Mouse (Mus musculus) adrenal gland, adult 18-20 months (tissue): ENCODE data around the gene Zfp324. TPM values are rescaled to one million over a fixed set of nuclear protein-coding genes. Genes with fewer than 3 reads are reported as not detected.
"Not testable (repeated sequence)": the region's sequence is repeated elsewhere in the genome, so short reads cannot be mapped to it uniquely, and the experiment has no call there.

Source experiments
- DNase-seq, 2 experiments: peaks; one replicate each; pipeline ENCODE4 v3.0.0; 2021 to 2022; ENCODE audit warnings: low spot score in 2 of 2
- long read RNA-seq, 2 experiments: library from polyadenylated mRNA; stranded (forward); transcript quantifications; one replicate each; pipeline ENCODE4 v2.0.0; 2021
- total RNA-seq, 2 experiments: library from RNA; stranded (reverse); gene quantifications; 1 replicate in 1 of 2; 2 replicates in 1 of 2; pipeline ENCODE4 v1.2.3; 2021

Zfp324 gene
- 1 to 10 TPM; 8.4 to 9.5 TPM for total RNA-seq
- long read RNA-seq, experiment 1, full-length matches to known transcripts: 5 of 7 reads
- long read RNA-seq, experiment 1, partial matches to known transcripts: 0 of 7 reads
- long read RNA-seq, experiment 1, other reads (novel, unspliced or antisense): 2 of 7 reads
- long read RNA-seq, experiment 2, full-length matches to known transcripts: 9 of 11 reads
- long read RNA-seq, experiment 2, partial matches to known transcripts: 0 of 11 reads
- long read RNA-seq, experiment 2, other reads (novel, unspliced or antisense): 2 of 11 reads

- DNase-seq: peak; percentile 79 to 81
Observed at GRCm38 (mm10) chr7:12965678-12966091, at the start of gene Zfp324. Zfp324 (plus strand) TSS chr7:12965838.

- DNase-seq: not testable (repeated sequence)
Observed at GRCm38 (mm10) chr7:12920495-12920894, 45.1 kb upstream of the Zfp324 start.

- DNase-seq: no peak
Observed at GRCm38 (mm10) chr7:12921318-12921704, 44.3 kb upstream of the Zfp324 start.

DNA sequence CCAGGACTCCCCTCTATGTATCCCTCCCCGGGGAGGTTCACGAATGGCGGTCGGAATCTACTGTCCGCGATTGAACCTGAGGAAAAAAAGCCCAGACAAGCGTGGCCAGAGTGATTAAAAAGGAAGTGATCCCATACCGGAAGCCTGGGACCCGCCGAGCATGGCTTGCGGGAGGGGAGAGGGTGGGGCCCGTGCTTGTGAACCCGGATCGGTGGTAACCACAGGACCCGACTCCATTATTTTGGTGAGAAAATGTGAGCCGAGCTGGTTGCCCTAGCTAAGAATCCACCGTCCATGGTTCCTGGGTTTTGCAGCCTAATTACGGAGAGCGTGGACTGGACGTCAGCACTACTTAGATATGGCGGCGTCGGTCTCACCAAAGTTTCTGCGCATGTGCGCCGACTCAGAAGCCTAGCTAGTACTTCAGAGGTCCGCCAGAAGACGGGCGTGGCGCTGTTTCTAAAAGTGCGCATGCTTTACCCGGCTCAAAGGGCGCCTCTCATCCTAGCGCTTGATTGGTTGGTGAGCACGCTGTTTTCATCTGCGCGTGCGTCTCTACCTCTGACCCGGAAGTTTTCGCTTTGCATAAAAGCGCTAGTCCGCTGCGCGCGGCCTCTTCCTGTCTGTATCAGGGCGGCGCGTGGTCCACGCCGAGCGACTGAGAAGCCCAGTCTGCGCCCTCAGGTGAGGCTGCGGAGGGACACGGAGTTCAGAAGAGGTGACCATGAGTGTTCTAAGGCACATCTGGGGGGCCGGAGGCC is 43.8 kb upstream of the Zfp324 start, which contains the start of gene Rps5:
Gene Rps5 (plus strand): TSS at position 586 of the 761 bp plus-strand sequence.
- DNase-seq: peak; percentile 92 to 95

GRCm38 (mm10) chr7:12922729-12923128 is 42.9 kb upstream of the Zfp324 start:
- DNase-seq: no peak

DNA sequence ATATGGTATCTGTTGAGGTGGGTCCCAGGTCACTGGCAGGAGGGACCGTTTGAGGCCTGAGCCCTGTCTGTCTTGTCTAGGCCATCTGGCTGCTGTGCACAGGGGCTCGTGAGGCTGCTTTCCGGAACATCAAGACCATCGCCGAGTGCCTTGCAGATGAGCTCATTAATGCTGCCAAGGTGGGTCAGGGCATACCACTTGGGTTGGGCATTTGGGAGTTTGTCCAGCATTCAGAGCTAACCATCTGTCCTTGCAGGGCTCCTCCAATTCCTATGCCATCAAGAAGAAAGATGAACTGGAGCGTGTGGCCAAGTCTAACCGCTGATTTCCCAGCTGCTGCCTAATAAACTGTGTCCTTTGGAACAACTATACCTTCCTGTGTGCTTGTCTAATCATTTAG is 39.3 kb upstream of the Zfp324 start:
- no peak for DNase-seq

GRCm38 (mm10) chr7:12927191-12927680 is 38.4 kb upstream of the Zfp324 start, which contains the start of gene Rnf225:
Rnf225 (plus strand) TSS chr7:12927416.
- DNase-seq: no peak

DNA sequence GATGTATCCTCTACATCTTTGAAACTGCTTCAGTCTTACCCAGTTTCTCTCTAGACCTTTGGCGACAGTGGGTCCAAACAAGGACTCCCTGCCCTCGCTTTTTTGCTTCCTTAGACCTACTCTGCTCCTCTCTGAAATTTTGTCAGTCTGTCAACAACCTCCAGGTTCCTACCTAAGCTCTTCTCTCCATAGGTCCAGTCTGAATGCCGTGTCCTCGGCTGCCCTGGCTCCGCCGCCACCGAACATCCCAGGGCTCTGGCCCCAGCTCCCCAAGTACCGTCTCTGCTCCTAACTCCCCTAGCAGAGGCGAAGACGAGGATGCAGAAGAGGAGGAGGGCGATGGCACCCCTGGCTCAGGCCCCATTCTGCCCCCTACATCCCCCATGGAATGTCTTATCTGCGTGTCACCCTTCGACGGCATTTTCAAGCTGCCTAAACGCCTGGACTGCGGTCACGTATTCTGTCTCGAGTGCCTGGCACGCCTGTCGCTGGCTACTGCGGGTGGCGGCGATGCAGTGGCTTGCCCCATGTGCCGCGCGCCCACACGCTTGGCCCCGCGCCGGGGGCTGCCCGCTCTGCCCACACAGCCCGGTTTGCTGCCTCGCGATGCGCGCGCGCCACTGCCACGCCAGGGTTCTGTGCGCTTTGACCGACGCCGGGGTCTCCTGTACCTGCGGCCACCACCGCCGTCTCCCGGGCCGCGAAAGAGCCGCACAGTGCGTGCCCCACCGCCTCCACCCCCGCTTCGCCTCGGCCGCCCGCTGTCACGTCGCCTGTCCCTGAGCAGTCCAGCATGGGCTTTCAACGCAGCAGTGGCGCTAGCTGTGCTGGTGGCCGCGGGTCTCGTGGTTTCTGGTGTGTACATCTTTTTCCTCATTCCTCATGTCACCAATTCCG is 37.7 kb upstream of the Zfp324 start:
- DNase-seq: peak; percentile 36 to 46

GRCm38 (mm10) chr7:12933615-12934140 is 32.0 kb upstream of the Zfp324 start:
- no peak for DNase-seq

DNA sequence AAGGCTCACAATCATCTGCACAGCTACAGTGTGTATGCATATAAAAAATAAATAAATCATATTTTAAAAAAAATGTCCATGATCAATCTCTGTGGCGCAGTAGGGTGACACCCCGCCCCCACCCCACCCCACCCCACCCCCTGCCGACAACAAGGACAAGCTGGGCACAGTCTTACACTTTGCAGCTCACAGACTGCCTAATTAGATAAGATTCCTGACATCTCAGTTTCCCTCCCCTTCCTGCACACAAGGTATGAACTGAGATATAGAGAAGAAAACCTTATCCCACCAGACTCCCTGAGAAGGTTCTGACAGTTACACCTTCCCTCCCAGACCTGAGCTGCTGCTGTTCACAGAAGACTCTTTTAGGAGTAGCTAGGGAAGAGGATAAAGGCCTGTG is 30.8 kb upstream of the Zfp324 start:
- no peak for DNase-seq

DNA sequence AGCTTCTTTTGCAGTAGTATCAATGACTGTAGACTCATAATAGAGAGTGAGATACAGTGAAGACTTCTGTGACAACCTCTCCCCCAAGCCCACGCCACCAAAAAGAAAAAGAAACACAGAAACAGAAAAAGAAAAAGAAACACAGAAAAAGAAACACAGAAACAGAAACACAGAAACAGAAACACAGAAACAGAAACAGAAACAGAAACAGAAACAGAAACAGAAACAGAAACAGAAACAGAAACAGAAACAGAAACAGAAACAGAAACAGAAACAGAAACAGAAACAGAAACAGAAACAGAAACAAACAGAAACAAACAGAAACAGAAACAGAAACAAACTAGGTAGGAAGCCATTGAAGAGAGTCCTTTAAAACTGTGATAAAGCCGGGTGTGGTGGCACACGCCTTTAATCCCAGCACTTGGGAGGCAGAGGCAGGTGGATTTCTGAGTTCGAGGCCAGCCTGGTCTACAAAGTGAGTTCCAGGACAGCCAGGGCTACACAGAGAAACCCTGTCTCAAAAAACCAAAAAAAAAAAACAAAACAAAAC is 28.3 kb upstream of the Zfp324 start:
- DNase-seq: not testable (repeated sequence)

GRCm38 (mm10) chr7:12940599-12940998 is 25.0 kb upstream of the Zfp324 start:
- no peak for DNase-seq

GRCm38 (mm10) chr7:12943488-12943887 is 22.1 kb upstream of the Zfp324 start:
- DNase-seq: no peak

DNA sequence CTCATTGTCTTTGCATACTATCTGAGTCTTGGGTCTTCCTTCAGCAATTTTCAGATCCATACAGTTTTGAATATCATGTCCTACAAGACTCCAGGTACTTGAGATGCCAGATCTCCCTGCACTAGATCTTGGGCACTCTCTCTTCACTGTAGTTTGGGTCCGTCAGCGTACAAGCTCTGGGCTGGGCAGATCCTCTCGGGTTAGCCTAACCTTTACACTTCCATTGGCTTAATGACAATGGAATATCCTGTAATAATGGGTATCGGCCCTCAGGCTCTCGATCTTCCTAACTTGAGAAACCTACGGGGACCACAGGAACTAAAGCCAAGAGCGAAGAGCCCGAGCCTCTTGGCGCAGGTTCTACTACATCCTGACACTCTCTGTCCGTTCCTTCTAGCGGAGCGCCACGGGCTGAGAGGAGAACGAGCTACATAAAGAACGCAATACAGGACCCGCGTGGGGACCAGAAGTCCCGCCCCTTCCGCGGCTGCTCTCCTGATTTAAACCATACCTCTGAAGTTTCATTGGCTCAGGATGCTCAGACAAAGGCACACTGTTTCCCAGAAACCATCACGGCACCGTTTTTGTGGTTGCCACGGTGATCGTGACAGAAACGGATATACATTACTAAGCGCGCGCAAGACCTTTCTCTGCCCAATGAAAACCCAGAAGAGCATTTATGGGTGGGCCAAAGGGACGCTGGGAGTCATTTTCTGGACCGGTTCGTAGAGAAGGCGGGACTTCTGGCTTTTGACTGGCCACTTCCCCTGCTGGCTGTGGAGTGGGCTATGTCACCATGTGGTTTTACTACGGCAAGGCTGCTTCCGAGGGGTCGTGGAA is 16.4 kb upstream of the Zfp324 start:
- DNase-seq: peak; percentile 78 to 81

GRCm38 (mm10) chr7:12949872-12950229 is 15.8 kb upstream of the Zfp324 start:
- no peak for DNase-seq

DNA sequence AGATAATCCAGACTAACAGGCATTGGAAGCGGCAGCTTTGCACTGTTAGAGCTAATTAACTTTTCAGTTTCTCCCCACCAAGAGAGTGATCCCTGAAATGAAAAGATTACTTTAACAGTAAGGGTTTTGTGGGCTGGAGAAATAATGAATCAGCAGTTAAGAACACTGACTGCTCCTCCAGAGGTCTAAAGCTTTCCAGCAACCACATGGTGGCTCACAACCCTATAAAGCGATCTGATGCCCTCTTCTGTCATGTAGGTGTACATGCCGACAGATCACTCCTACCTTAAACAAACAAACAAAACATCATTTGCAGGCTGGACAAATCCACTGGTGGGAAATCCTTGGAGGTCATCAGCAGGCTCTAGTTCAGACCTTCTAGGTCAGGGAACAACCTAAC is 10.7 kb upstream of the Zfp324 start:
- DNase-seq: no peak

DNA sequence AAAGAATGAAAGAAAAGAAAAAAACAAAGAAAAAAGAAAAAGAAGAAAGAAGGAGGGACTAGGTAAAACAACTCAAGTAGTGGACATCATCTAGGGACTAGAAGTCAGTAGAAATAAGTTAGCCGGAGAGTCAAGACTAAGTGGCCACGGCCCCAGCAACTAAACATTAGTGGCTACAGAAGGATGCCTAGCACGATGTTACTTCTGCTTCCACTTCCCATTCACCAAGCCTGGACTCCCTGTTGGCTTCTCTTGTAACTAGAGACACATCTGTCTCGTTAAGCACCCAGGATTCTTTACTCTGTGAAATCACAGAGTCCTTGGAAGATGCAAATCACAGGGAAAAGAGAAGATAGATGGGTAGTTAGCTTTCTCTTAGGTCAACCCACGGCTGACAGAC is 8.1 kb upstream of the Zfp324 start:
- DNase-seq: no peak

GRCm38 (mm10) chr7:12958948-12959347 is 6.7 kb upstream of the Zfp324 start:
- DNase-seq: no peak

DNA sequence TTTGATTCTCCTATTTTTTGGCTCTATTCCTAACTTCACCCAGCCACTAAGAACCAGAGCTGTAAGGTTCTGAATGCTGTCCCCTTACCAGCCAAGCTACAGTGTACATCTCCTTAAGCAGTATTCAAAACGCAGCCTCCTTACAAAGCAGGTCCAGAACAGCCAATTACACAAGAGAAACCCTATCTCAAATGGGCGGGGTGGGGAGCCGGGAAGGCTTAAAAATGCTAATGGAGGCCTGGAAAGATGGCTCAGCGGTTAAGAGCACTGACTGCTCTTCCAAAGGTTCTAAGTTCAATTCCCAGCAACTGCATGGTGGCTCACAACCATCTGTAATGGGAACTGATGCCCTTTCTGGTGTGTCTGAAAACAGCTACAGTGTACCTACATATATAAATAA is 5.9 kb upstream of the Zfp324 start:
- DNase-seq: no peak
